Mouse (Mus musculus) testis, adult 2 months (tissue): ENCODE results near the gene Acsl5.

Experiments used
- CTCF ChIP-seq: fragments of 200-500 bp; IDR thresholded peaks from 2 replicates; pipeline ENCODE4 v1.5.1; 2012; ENCODE audit warnings: low read depth, mild to moderate bottlenecking, inconsistent platforms, low read length, moderate library complexity; ENCODE audit not compliant: control insufficient read depth, insufficient read depth, insufficient replicate concordance
- POLR2A ChIP-seq: fragments of 200-500 bp; IDR thresholded peaks from 2 replicates; pipeline ENCODE4 v1.6.1; 2012; ENCODE audit warnings: low read depth, mild to moderate bottlenecking, inconsistent platforms, low read length, moderate library complexity; ENCODE audit not compliant: control insufficient read depth

- TF ChIP-seq CTCF (no peak), POLR2A (no peak)
Observed at GRCm38 (mm10) chr19:55222268-55222667, 29.5 kb upstream of the Acsl5 start.
